Mouse (Mus musculus) cerebellum, postnatal 25 days (tissue): ENCODE measurements around the gene Dhfr.

Experiments used
- DNase-seq, 2 experiments: peaks; one replicate each; pipeline ENCODE4 v3.0.0; 2021; ENCODE audit warnings: mixed read lengths in 2 of 2

Gene Dhfr

DNA sequence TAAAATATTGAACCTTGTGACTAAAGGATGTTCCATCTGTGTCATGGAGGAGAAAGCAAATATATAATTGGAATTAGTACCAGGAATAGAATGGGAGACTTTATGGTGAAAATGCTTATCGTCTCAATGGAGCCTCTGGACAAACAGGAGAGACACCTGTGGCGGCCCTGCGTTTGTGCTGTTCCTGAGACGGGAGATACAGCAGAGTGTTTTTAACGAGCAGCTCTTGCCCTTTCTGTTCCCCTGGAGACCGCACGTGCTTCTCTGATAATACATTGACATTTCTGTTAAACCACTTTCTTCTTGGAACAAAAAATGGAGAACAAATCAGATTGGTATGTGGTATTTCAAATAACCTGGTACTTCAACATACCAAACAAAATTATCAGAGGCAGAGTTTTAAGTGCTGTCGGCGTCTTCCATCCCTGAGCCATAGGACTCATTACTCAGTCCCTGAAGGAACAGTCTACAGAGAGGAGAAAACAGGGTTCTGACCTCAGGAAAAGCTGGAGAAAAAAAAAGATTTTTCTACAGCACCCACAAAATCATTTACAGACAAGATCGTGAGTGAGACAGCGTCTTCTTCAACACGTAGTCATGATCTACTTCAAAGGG is 38.6 kb downstream of the Dhfr start:
- DNase-seq, result no peak

- peak; percentile 53 to 58 for DNase-seq
Measured at GRCm38 (mm10) chr13:92398491-92399384, 44.2 kb downstream of the Dhfr start.

GRCm38 (mm10) chr13:92402063-92402462 is 47.5 kb downstream of the Dhfr start:
- DNase-seq, result peak in 1 of 2 experiments; percentile 17

GRCm38 (mm10) chr13:92403496-92403895 is 49.0 kb downstream of the Dhfr start:
- no peak for DNase-seq

DNA sequence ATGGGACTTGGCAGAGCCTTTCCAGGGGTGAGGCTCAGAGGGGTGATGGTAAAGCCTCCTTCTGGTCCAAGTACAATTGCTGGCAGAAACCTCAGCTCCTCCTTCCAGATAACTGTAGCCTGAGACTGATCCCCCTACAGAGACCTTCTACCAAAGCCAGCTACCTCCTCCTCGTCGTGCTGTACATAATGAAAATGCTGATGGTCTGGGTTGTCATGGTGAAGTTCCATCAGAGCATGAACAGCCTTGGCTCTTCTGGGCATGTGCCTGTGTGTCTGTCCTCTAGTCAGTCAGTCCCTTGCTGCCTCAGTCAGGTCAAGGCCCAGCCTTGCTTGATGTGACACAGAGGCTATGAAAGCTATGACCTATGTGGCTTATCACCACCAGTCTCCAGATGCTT is 56.0 kb downstream of the Dhfr start:
- no peak for DNase-seq

DNA sequence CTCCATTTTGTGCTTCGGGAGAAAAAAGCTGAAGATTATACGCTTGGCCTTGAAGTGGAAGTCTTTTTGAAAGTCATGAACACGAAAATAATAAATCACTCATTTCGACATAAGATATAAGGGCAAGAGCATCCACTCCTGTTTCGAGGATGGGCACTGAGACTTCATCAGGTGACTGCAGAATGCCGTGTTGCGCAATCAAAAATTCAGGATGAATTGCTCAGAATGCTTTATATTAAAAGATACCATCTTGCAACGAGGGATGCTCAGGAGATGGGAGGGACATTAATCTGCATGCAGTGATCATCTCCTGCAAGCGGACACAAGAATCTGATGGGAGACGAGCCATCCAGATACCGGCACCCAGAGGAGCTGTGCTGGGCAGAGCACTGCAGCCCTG is 65.1 kb downstream of the Dhfr start:
- DNase-seq, result no peak

DNA sequence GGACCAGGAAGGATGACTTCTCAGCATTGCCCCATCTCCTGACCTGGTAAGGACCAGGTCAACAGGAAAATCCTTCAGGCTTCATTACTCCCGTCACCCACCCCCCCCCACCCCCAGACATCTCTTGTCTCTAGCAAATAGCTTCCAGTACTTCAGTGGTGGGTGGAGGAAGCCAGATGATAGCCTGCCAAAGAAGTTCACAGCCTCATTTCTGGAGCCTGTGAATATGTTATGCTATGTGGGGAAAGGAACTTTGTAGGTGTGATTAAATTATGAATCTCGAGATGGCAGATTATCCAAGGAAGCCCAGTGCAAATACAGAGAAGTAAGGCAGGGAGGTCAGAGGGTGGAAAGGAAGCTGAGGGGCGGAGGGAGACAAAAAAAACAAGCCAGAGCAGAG is 69.2 kb downstream of the Dhfr start:
- no peak for DNase-seq

- DNase-seq, result peak; percentile 89 to 95
Measured at GRCm38 (mm10) chr13:92425758-92426264, 71.3 kb downstream of the Dhfr start, which contains the start of gene Ankrd34b. Ankrd34b (plus strand) TSS chr13:92425896.

DNA sequence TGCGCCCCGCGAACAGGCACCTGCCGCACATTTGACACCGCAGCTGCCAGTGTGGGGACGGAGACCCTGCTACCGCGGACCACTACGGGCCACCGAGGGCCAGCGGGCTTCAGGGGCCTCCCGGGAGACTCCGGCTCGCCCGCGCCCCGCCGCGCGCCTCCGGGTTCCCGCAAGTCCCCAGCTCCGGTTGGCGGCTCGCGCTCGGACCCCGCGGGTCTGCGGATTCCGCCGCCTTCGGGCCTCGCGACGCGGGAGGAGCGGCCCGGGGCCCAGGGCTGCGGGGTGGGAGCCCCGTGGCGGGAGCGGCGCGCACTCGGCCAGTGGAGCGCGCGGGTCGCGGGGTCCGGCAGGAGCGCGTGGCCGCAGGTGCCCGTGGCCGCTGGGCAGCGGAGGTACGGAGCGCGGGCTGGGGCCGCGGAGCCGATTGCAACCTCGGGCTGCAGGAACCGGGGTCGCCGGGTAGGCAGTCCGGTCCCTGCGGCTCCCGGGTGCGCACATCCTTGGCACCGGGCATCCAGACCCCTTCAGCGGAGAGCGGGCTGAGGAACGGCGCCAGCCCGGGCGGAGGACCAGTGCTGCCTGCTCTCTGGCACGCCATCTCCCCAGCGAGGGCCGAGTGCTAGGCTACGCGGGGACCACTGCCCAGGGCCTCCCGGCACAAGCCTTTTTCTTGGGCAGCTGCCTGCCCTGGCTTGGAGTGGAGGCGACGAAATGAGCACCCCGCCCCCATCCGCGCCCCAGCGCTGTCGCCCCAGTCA is 71.9 kb downstream of the Dhfr start:
- peak; percentile 69 to 73 for DNase-seq

- peak; percentile 13 to 45 for DNase-seq
Measured at GRCm38 (mm10) chr13:92427351-92427855, 72.9 kb downstream of the Dhfr start.
